Mouse (Mus musculus) embryo, embryonic 10 days (tissue): ENCODE measurements around the gene Wfikkn2.

ENCODE experiments used
- DNase-seq: peaks from one replicate; pipeline ENCODE4 v3.0.0-alpha.2; 2015; ENCODE audit warnings: low spot score

Wfikkn2 gene

DNA sequence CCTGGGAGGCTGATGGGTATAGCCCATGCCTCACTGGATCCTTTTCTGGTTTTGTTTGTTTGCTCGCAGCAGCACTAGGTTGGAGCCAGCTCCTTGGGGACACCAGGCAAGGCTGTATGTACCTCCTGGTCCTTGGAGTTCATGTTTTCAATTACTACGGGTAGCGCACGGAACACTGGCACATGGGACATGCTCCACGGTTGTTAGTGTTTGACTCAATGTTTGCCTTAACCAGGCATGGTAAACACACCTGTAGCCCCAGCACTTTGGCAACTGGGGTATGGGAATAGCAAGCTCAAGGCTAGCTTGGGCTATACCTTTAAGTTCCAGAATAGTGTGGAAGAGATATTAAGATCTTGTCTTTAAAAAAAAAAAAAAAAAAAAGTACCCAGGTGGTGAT is 55.1 kb downstream of the Wfikkn2 start:
- DNase-seq = no peak

DNA sequence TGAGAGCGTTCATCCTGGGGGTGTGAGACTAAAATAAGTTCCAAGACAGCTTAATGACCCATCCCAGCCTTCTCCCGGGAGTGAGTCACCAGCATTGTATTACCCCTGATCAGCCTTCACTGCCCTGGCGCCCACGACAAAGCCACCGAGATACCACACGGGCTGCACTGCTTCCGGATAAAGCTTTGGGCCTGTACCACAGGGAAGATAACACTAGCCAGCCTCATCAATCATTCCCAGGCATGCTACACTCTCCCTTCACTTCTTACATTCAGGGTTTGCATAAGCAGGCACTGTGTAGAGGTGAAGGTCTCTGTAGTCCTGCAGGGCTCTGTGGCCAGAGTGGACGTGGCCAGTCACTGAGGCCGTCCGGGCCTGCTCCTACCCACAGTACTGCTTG is 56.2 kb downstream of the Wfikkn2 start:
- no peak for DNase-seq
